Mouse (Mus musculus) 3T3-L1 (cell line): Measurements from ENCODE around the gene Rwdd2a.
A peak's percentile ranks its signal among the peaks of the same experiment; 100 is the strongest.
"Not testable (repeated sequence)": the region's sequence is repeated elsewhere in the genome, so short reads cannot be mapped to it uniquely, and the experiment has no call there.

Source experiments
- DNase-seq: peaks from one replicate; pipeline ENCODE4 v3.0.0-alpha.2; 2015; ENCODE audit warnings: low read depth, low spot score

Rwdd2a gene

GRCm38 (mm10) chr9:86592676-86593668 is 21.2 kb downstream of the Rwdd2a start:
- peak; percentile 62 for DNase-seq

GRCm38 (mm10) chr9:86594357-86594767 is 22.6 kb downstream of the Rwdd2a start:
- not testable (repeated sequence) for DNase-seq

GRCm38 (mm10) chr9:86596983-86597382 is 25.2 kb downstream of the Rwdd2a start:
- not testable (repeated sequence) for DNase-seq

GRCm38 (mm10) chr9:86599723-86600303 is 28.0 kb downstream of the Rwdd2a start:
- DNase-seq: no peak

- DNase-seq: no peak
Observed at GRCm38 (mm10) chr9:86605776-86606175, 34.0 kb downstream of the Rwdd2a start.

- DNase-seq: no peak
Observed at GRCm38 (mm10) chr9:86612091-86612490, 40.3 kb downstream of the Rwdd2a start.

- DNase-seq: no peak
Observed at GRCm38 (mm10) chr9:86615765-86616164, 44.0 kb downstream of the Rwdd2a start.

GRCm38 (mm10) chr9:86617837-86618492 is 46.2 kb downstream of the Rwdd2a start:
- no peak for DNase-seq

- no peak for DNase-seq
Observed at GRCm38 (mm10) chr9:86619341-86620139, 47.7 kb downstream of the Rwdd2a start.

GRCm38 (mm10) chr9:86622062-86622461 is 50.3 kb downstream of the Rwdd2a start:
- DNase-seq: no peak

- DNase-seq: no peak
Observed at GRCm38 (mm10) chr9:86624039-86624438, 52.2 kb downstream of the Rwdd2a start.
